Mouse (Mus musculus): ENCODE data around the gene Ssbp4.

DNA sequence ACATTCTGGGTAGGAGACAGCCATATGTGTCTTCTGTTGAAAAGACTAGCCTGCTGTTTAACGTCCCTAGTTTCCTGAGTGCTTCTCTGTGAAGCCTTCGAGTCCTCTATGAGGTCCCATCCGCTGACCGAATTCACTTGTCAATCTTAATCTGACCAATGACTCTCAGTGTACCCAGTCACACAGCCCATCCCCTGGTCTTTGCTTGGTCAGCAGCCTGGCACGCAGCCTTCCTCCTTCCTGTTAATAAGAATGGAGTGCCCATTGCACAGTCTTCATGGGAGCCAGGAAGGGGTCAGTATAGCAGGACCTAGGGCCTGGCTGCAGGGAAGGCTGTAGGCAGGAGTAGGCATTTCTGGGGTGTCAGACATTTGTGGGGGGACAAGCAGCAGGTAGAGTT, 5.8 kb upstream of the Ssbp4 start:
- TF ChIP-seq CTCF (IDR thresholded peaks at IDR 0.05 in 2 of 3, conservative IDR thresholded peaks at IDR 0.05 in 1 of 3; ENCODE audit: control insufficient read depth in 1 of 3, insufficient read depth in 1 of 3, low read depth in 2 of 3, low read length in 3 of 3, poor library complexity in 1 of 3, severe bottlenecking in 1 of 3) = no peak
- no peak for TF ChIP-seq CHD2 (IDR thresholded peaks at IDR 0.05; ENCODE audit: low read length)
- TF ChIP-seq EP300 (IDR thresholded peaks at IDR 0.05; ENCODE audit: low read depth in 1 of 2, low read length in 2 of 2) = no peak
- TF ChIP-seq GATA1 (IDR thresholded peaks at IDR 0.05; ENCODE audit: low read depth, low read length) = no peak
- TF ChIP-seq USF1 (IDR thresholded peaks at IDR 0.05; ENCODE audit: low read depth, low read length) = no peak
- no peak for TF ChIP-seq POLR2A (IDR thresholded peaks at IDR 0.05; ENCODE audit: control insufficient read depth in 1 of 2, insufficient read depth in 1 of 2, low read depth in 1 of 2, low read length in 2 of 2, poor library complexity in 1 of 2)
- no peak for TF ChIP-seq MYC (IDR thresholded peaks at IDR 0.05; ENCODE audit: low read depth, low read length)
- TF ChIP-seq ELF1 (IDR thresholded peaks at IDR 0.05; ENCODE audit: low read depth, low read length) = no peak
- no peak for TF ChIP-seq MAX (IDR thresholded peaks at IDR 0.05; ENCODE audit: low read length)

All from MEL (cell line).